Mouse (Mus musculus) embryonic facial prominence, embryonic 11.5 days (tissue): Measurements from ENCODE around the gene Hist1h1d. TPM values are rescaled to one million over a fixed set of nuclear protein-coding genes. Genes with fewer than 3 reads are reported as not detected.
"Not testable (repeated sequence)": the region's sequence is repeated elsewhere in the genome, so short reads cannot be mapped to it uniquely, and the experiment has no call there.

ENCODE experiments used
- ATAC-seq: fragments of 200-750 bp; cut with Nextera tagmentation; replicated peaks from 2 replicates; pipeline ENCODE4 v1.8.0; 2017; ENCODE audit warnings: low read depth; ENCODE audit not compliant: insufficient number of reproducible peaks, low FRiP score, low TSS enrichment
- DNase-seq: peaks from one replicate; pipeline ENCODE4 v3.0.0-alpha.2; 2015; ENCODE audit warnings: low spot score
- H3K27ac ChIP-seq: fragments of 300-500 bp; sonication (generic); replicated peaks from 2 replicates; pipeline ENCODE4 v1.5.1; 2014; ENCODE audit warnings: mild to moderate bottlenecking, low read depth, low read length, control low read depth
- H3K27me3 ChIP-seq: fragments of 300-500 bp; sonication (generic); 2 replicates; pipeline ENCODE4 v1.6.1; 2014; ENCODE audit warnings: mild to moderate bottlenecking, low read length, moderate library complexity, mixed read lengths; ENCODE audit not compliant: control insufficient read depth, insufficient read depth
- H3K36me3 ChIP-seq: fragments of 300-500 bp; sonication (generic); replicated peaks from 2 replicates; pipeline ENCODE4 v1.6.1; 2014; ENCODE audit warnings: low read depth, mild to moderate bottlenecking, low read length, moderate library complexity, mixed read lengths; ENCODE audit not compliant: control insufficient read depth, insufficient read depth
- H3K4me1 ChIP-seq: fragments of 300-500 bp; sonication (generic); 2 replicates; pipeline ENCODE4 v1.6.1; 2014; ENCODE audit warnings: low read length, mixed read lengths; ENCODE audit not compliant: control insufficient read depth, insufficient read depth
- H3K4me2 ChIP-seq: fragments of 300-500 bp; sonication (generic); 2 replicates; pipeline ENCODE4 v1.6.1; 2014; ENCODE audit warnings: low read depth, mild to moderate bottlenecking, control low read depth, low read length, moderate library complexity
- H3K4me3 ChIP-seq: fragments of 300-500 bp; sonication (generic); 2 replicates; pipeline ENCODE4 v1.5.1; 2014; ENCODE audit warnings: low read depth, low read length, control low read depth
- H3K9ac ChIP-seq: fragments of 300-500 bp; sonication (generic); replicated peaks from 2 replicates; pipeline ENCODE4 v1.6.1; 2014; ENCODE audit warnings: mild to moderate bottlenecking, control low read depth, low read length
- H3K9me3 ChIP-seq: fragments of 300-500 bp; sonication (generic); replicated peaks from 2 replicates; pipeline ENCODE4 v1.6.1; 2016; ENCODE audit warnings: mild to moderate bottlenecking, low read length, inconsistent platforms, mixed read lengths; ENCODE audit not compliant: control insufficient read depth
- WGBS: fragments of 180-500 bp; shearing (Covaris S2); extraction: QIAGEN DNeasy Blood & Tissue Kit; methylation state at CpG from one replicate; pipeline ENCODE4 v1.1.7; 2014; 5-methylcytosine and 5-hydroxymethylcytosine counted together
- polyA plus RNA-seq: library from polyadenylated mRNA; unstranded; fragments of >200 nt; fragmentation: Nextera tagmentation; extraction: Ambion mirVana; gene quantifications from 2 replicates; pipeline ENCODE4 v1.2.1, GENCODE M21; 2014

The Hist1h1d gene
- polyA plus RNA-seq, 1 experiment from 2014 or later: 0.53 TPM

DNA sequence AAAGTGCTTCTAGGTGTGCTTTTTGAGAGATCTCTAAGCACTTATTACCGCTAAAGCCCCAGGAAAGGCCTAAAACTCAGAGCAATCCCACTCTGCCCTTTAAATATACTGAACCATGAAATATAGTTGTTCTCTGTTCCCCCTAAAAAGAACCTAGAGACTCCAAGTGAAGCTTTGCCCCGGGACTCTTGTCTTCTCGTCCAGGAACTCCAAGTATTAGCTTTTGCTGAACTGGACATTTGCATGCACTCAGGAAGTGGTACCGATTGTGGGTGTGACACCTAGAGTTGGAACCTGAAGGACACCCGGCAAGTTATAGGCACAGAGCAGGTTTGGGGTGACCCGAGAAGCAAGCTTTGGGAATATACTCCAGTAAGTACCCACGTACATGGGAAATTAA, 38.1 kb downstream of the Hist1h1d start:
- Histone ChIP-seq H3K4me2 (no peak overlapping the region), H3K4me1 (no peaks in the 10 kb centered on the region; the same call in 1 of the 2 replicates), H3K4me3 (no peak overlapping the region), H3K9me3 (no peaks in the 10 kb centered on the region), H3K27ac (no peak overlapping the region), H3K9ac (no peak overlapping the region), H3K36me3 (no peaks in the 10 kb centered on the region), H3K27me3 (no peaks in the 10 kb centered on the region)
- 93% methylated on average over 7 of the region's 7 CpGs for WGBS
- no peak for DNase-seq
- ATAC-seq: no peak

GRCm38 (mm10) chr13:23591886-23592285, 38.8 kb downstream of the Hist1h1d start:
- WGBS: 79% methylated on average over 7 of the region's 7 CpGs

DNA sequence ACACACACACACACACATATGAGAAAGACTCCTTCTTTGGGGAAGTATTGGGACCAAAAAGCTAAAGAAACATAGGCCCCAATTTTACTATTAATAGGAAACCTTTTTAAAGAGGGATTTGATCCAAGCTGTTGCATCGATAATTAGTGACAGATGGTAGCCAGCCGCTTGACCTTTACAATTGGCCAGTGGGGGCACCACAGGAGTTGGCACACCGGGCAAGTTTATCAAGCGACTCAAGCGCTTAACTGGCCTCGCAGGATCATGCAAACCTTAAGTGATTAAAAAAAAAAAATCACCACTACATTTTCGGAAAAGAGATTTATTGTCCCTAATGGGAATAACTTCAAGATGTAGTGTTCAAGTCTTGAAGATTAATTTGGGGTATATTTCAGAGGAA, 39.6 kb downstream of the Hist1h1d start:
- ATAC-seq (no peak), DNase-seq (peak; percentile 15)
- no peak overlapping the region for H3K27ac ChIP-seq
- no peak overlapping the region for H3K4me2 ChIP-seq
- no peak overlapping the region for H3K4me3 ChIP-seq
- no peaks in the 10 kb centered on the region for H3K36me3 ChIP-seq
- no peaks in the 10 kb centered on the region for H3K9me3 ChIP-seq
- H3K27me3 ChIP-seq: no peaks in the 10 kb centered on the region
- 72% methylated on average over 7 of the region's 7 CpGs for WGBS
- H3K4me1 ChIP-seq: no peaks in the 10 kb centered on the region
- H3K9ac ChIP-seq: no peak overlapping the region

More at GRCm38 (mm10) chr13:23591886-23592285, 38.8 kb downstream of the Hist1h1d start:
- H3K4me3 ChIP-seq, H3K36me3 ChIP-seq, ATAC-seq, H3K9me3 ChIP-seq, H3K4me1 ChIP-seq, H3K9ac ChIP-seq, H3K27ac ChIP-seq, H3K4me2 ChIP-seq, H3K27me3 ChIP-seq, DNase-seq: not testable (repeated sequence)

DNA sequence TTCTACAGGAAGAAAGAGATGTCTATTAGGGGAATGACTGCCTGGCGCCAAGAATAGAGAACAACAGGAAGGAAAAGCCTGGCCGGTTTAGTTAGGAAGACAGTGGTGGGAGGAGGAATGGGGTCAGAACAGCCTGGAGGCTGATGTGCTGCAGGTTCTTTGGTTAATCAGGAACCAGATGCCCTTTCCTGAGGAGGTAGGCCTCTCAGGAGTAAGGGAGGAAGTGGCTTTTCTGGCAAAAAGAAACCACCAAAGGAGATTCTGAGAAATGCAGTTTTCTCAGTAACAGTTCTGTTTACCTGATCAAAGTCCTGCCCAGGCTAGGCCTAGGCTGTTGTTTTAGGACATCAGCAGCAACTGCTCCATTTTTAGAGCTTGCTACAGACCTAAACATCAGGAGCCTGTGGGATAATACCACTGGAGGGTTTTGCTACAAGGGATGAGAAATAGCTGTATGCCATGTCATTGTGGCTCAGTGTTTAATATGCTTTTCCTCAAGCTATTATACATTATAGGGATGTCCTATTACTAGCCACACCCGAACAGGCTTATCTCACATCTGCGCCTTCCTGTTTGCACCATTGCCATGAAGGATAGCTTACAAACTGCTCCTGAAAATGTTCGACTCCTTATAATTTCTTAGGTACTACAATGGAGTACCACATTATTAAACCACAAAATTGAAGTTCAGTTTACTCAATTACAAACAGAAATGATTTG, 40.1 kb downstream of the Hist1h1d start:
- Histone ChIP-seq H3K4me1 (no peaks in the 10 kb centered on the region), H3K9ac (no peak overlapping the region), H3K9me3 (no peaks in the 10 kb centered on the region), H3K36me3 (no peaks in the 10 kb centered on the region), H3K4me2 (no peak overlapping the region), H3K27me3 (no peaks in the 10 kb centered on the region), H3K27ac (0 out of 2 replicates have a peak overlapping the region, but pooled peaks have one; percentile 16), H3K4me3 (no peak overlapping the region)
- 63% methylated on average over 5 of the region's 5 CpGs for WGBS
- DNase-seq (peak; percentile 12), ATAC-seq (no peak)

DNA sequence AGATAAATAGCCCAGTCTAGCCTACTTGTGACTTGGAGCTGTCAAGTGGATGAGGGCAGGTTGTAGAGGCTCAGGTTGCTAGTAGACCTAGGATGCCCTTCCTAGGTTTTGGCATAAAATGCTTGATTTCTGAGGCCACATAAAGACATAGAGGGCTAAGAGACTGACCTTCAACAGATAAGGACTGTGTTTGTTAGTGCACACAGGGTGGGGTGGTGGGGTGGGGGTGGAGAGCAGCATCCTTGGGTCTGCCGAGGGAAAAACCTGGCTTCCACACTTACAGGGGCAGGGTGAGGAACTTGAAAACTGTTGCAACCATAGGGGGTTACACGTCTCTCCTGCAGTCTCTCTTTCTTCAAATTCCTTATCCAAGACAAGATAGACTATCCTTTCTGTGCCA, 42.1 kb downstream of the Hist1h1d start:
- Histone ChIP-seq H3K9me3 (no peaks in the 10 kb centered on the region), H3K9ac (no peak overlapping the region), H3K4me3 (no peak overlapping the region), H3K4me1 (no peaks in the 10 kb centered on the region), H3K36me3 (no peaks in the 10 kb centered on the region), H3K27me3 (no peaks in the 10 kb centered on the region), H3K27ac (no peak overlapping the region), H3K4me2 (no peak overlapping the region)
- DNase-seq (no peak), ATAC-seq (no peak)
- 75% methylated on average over 2 of the region's 2 CpGs for WGBS

DNA sequence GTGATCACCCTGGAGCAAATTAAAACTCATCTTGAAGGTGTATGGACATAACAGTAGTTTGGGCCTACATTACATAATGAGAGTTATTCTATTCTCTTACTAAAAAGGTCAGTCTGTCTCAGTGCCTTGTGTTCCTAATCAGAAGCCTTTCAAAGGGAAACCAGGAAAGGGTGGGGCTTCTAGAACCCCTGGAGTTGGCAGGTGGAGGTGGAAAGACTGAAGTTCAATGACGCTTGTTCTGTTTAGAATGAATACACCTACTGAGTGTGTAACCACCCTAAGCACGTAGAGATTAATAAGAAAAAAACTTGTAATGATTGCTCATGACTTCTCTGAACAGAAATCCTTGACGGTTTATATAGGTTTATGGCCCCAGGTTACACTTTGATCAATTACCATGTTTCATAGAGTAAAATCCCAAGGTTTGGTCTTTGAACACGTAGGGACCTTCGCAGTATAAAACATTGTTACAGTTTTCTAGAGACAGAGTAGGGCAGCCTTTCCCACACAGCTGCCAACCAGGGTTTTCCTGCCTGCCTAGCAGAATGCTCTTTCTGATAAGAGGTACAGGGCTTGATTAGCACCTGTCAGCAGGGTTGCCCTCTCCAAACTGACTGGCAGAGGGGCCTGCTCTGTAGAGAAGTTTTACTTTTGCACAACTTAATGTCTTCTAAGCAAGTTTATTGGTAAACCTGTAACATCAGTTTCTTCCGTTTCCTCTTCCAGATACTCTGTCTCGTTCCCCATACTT, 42.7 kb downstream of the Hist1h1d start:
- no peak overlapping the region for H3K4me2 ChIP-seq
- H3K27me3 ChIP-seq: no peaks in the 10 kb centered on the region
- no peaks in the 10 kb centered on the region for H3K4me1 ChIP-seq
- H3K9me3 ChIP-seq: no peaks in the 10 kb centered on the region
- ATAC-seq (no peak), DNase-seq (no peak)
- no peaks in the 10 kb centered on the region for H3K36me3 ChIP-seq
- H3K27ac ChIP-seq: no peak overlapping the region
- H3K9ac ChIP-seq: no peak overlapping the region
- H3K4me3 ChIP-seq: no peak overlapping the region
- WGBS: 81% methylated on average over 7 of the region's 7 CpGs

DNA sequence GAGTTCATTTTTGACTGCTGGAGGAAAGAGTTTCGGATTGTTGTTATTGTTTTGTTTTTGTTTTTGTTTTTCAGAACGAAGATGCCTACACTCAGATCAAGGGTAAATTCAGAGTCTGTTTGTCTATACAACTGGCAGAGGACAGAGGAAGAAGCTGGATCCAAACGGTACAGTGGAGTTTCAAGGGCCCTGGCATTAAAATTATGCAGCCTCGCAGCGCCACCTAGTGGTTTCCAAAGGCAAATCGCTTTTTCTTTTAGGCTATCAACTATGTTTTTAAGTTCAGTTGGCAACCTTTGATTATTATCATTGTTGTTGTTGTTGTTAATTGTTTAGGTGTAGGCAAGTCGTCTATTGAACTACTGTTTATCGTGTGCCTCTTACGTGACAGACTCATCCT, 44.9 kb downstream of the Hist1h1d start:
- Histone ChIP-seq H3K27me3 (no peaks in the 10 kb centered on the region), H3K9ac (no peak overlapping the region), H3K4me1 (no peaks in the 10 kb centered on the region), H3K4me3 (no peak overlapping the region), H3K36me3 (no peaks in the 10 kb centered on the region), H3K27ac (no peak overlapping the region), H3K4me2 (no peak overlapping the region), H3K9me3 (no peaks in the 10 kb centered on the region)
- 6% methylated on average over 9 of the region's 9 CpGs for WGBS
- peak; percentile 84 for DNase-seq
- ATAC-seq: no peak

DNA sequence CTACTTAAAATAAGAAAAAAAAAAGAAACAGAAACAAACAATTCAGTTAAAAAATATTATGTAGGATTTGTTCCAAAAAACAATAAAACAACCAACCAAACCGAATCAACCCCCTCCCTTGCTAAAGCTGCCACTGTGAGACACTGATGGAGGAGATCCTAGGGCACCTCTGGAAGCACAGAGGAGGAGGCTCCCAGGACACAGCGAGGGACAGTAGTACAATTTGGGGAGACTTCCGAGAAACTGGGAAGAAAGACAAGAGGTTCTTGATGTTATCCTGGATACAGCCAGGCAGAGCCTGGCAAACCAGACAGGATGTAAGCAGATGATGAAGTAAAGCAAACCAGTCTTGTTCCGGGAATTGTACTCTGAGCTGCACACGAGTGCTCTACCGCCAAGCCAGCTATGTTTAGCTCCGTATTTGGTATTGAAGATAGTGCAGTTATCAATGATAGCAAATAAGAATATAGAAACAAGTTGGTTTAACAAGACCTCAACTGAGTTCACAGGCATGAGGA, 50.2 kb downstream of the Hist1h1d start:
- Histone ChIP-seq H3K27ac (no peak overlapping the region), H3K27me3 (no peaks in the 10 kb centered on the region), H3K4me2 (no peak overlapping the region), H3K36me3 (no peaks in the 10 kb centered on the region), H3K4me3 (no peak overlapping the region), H3K4me1 (no peaks in the 10 kb centered on the region), H3K9ac (no peak overlapping the region), H3K9me3 (no peaks in the 10 kb centered on the region)
- DNase-seq (no peak), ATAC-seq (no peak)
- WGBS: 83% methylated on average over 7 of the region's 7 CpGs
